Mouse (Mus musculus): ENCODE results near the gene Gm5737. TPM values are rescaled to one million over a fixed set of nuclear protein-coding genes. Genes with fewer than 3 reads are reported as not detected.

The Gm5737 gene
- total RNA-seq, 2 experiments from 2014 or later: 0.32 to 0.61 TPM

GRCm38 (mm10) chr7:120838436-120839160 is 26.4 kb downstream of the Gm5737 start:
- intact Hi-C loops (cut with DNase I): loop anchor here (10.0 kb wide), 2 partner anchors 196 to 944 kb away; partner anchors contain the start of genes Dcun1d3, Lyrm1 and Mettl9
- DNase-seq: peak; percentile 31 to 54

- intact Hi-C loops (cut with DNase I): loop anchor here (5.0 to 10.0 kb wide), 3 partner anchors 58 to 945 kb away; partner anchors contain the start of genes Dcun1d3, Lyrm1 and Mettl9
- no peak for DNase-seq
Observed at GRCm38 (mm10) chr7:120839786-120840185, 27.6 kb downstream of the Gm5737 start.

GRCm38 (mm10) chr7:120842345-120843036 is 30.3 kb downstream of the Gm5737 start, which contains the start of gene Eef2k:
Eef2k (plus strand) TSS chr7:120842831.
- DNase-seq: peak; percentile 83 to 87
- intact Hi-C loops (cut with DNase I): loop anchor here (5.0 kb wide), 1 partner anchor 55 kb away; no protein-coding TSS in a partner anchor

GRCm38 (mm10) chr7:120843037-120843621 is 31.0 kb downstream of the Gm5737 start:
- peak; percentile 78 to 85 for DNase-seq
- intact Hi-C loops (cut with DNase I): loop anchor here (5.0 kb wide), 1 partner anchor 54 kb away; no protein-coding TSS in a partner anchor

GRCm38 (mm10) chr7:120843852-120844435 is 31.8 kb downstream of the Gm5737 start:
- intact Hi-C loops (cut with DNase I): loop anchor here (5.0 kb wide), 1 partner anchor 53 kb away; no protein-coding TSS in a partner anchor
- DNase-seq: no peak

- intact Hi-C loops (cut with DNase I): loop anchor here (5.0 kb wide), 2 partner anchors 38 to 53 kb away; no protein-coding TSS in a partner anchor
- DNase-seq: no peak
Observed at GRCm38 (mm10) chr7:120844689-120845088, 32.5 kb downstream of the Gm5737 start.

GRCm38 (mm10) chr7:120848831-120849512 is 36.8 kb downstream of the Gm5737 start:
- intact Hi-C loops (cut with DNase I): loop anchor here (5.0 kb wide), 1 partner anchor 33 kb away; no protein-coding TSS in a partner anchor
- DNase-seq: no peak

GRCm38 (mm10) chr7:120850165-120850564 is 38.0 kb downstream of the Gm5737 start:
- intact Hi-C loops (cut with DNase I): no loop called here
- no peak for DNase-seq

GRCm38 (mm10) chr7:120859854-120860253 is 47.7 kb downstream of the Gm5737 start:
- intact Hi-C loops (cut with DNase I): no loop called here
- DNase-seq: no peak

- DNase-seq: no peak
- intact Hi-C loops (cut with DNase I): no loop called here
Observed at GRCm38 (mm10) chr7:120860799-120861487, 48.8 kb downstream of the Gm5737 start.

GRCm38 (mm10) chr7:120861488-120862047 is 49.4 kb downstream of the Gm5737 start:
- DNase-seq: no peak
- intact Hi-C loops (cut with DNase I): no loop called here

- no peak for DNase-seq
- intact Hi-C loops (cut with DNase I): no loop called here
Observed at GRCm38 (mm10) chr7:120862196-120862595, 50.0 kb downstream of the Gm5737 start.

- DNase-seq: no peak
- intact Hi-C loops (cut with DNase I): no loop called here
Observed at GRCm38 (mm10) chr7:120862626-120863025, 50.5 kb downstream of the Gm5737 start.

GRCm38 (mm10) chr7:120863476-120863875 is 51.3 kb downstream of the Gm5737 start:
- DNase-seq: no peak
- intact Hi-C loops (cut with DNase I): no loop called here

GRCm38 (mm10) chr7:120865100-120865499 is 52.9 kb downstream of the Gm5737 start:
- no peak for DNase-seq
- intact Hi-C loops (cut with DNase I): no loop called here

- DNase-seq: peak in 1 of 2 experiments; percentile 42
- intact Hi-C loops (cut with DNase I): no loop called here
Observed at GRCm38 (mm10) chr7:120865832-120866231, 53.7 kb downstream of the Gm5737 start.

- intact Hi-C loops (cut with DNase I): no loop called here
- DNase-seq: no peak
Observed at GRCm38 (mm10) chr7:120866684-120867083, 54.5 kb downstream of the Gm5737 start.

- intact Hi-C loops (cut with DNase I): no loop called here
- DNase-seq: no peak
Observed at GRCm38 (mm10) chr7:120867720-120868119, 55.6 kb downstream of the Gm5737 start.

GRCm38 (mm10) chr7:120869883-120870282 is 57.7 kb downstream of the Gm5737 start:
- intact Hi-C loops (cut with DNase I): no loop called here
- no peak for DNase-seq

Measured in gastrocnemius, postnatal 36 days (tissue).